Mouse (Mus musculus): ENCODE measurements at regions not wholly inside any gene's neighbourhood (a gene's known extent, or its start where the extent isn't known, plus 50 kb on each side); places are given as distances from the start of the nearest gene placed in this dataset.

DNA sequence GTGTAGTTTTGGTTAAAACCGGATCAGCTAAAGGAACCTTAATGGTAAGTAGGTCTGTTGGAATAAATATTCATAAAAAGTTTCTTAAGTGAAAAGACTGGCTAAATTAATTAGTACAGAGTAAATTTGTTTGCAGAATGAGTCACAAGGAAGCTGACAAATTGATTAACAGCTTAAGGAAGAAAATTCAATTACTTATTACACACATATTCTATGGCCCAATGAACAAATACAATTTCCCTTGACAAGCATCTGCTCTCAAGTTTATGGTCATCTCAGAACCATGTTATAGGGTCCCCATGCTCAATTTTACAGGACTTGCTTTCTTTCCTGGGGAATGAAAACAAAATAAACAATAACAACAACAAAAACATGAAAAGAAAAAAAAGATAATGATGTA is 231.4 kb upstream of the Frg1 start:
- no peak for DNase-seq (ENCODE audit: low read depth, low spot score)

DNA sequence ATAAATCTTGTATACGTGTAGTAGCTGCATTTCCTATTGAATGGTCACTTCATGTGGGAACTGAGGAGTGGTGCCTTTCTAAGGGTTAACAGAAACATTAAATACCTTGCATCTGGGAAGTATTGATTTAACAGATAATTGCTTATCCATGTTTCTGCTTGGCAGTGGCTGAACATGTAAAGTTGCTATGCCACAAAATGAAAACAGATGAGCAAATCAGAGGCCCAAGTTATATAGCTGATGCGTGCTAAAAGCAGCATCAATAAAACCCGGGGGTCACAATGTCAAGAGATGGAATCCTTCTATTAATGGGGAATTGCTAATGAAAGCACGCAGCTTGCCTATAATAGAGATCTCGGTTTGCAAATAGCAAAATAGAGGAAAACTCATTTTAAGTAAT is 227.8 kb upstream of the Frg1 start:
- DNase-seq (ENCODE audit: low read depth, low spot score) = no peak

GRCm38 (mm10) chr8:41623841-41624240 is 207.0 kb upstream of the Frg1 start:
- no peak for DNase-seq (ENCODE audit: low read depth, low spot score)

DNA sequence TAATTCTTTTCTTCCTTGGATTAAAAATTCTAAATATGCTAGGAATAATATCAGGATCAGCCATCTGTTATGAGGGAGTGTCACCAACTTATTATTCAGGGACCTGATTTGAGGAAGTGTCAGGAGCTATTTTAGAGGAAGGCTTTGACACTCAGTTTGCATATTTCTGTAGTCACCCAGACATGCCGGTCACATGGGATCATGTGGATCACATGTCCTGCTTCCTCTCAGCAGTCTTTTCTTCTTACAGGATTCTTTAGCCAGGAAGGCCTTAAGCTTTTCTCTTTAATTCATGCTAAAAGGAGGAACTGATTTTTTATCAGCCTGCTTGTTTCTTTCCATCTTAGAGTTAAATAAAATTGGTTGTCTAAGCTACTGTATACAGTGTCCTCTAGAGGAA is 183.4 kb upstream of the Frg1 start:
- no peak for DNase-seq (ENCODE audit: low read depth, low spot score)

DNA sequence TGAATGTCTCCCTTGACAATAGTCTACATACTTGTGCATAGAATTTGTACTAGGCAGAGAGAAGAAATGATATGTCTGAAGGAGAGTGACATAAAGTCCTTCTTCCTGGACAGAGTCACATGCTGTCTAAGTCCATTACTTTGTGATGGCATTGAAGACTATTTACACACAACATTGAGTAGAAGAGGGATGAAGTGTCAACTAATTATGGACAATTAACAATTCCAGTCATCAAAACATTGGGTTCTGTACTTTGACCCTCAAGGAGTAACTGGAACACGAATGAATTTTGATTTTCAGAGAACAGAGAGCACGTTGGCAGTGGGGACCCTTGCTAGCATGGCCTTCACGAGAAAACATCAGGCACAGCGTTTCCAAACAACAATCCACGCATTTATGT is 177.6 kb upstream of the Frg1 start:
- no peak for DNase-seq (ENCODE audit: low read depth, low spot score)

DNA sequence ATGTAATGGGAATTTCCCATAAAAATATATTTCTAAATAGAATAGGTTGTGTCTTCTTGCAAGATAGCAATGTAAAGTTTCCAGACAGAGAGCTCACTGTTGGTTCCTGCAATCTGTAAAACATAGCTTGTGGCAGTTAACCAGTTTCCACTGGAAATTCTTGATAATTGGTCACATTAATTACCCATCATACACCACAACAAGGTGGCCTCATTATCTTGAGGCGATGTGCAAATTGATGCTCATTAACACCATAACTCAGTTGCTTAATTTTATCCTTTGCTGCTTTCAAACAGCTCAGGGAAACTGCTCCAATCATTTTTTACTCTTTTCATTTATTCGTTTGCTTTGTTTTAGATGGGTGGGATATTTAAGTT is 176.8 kb upstream of the Frg1 start:
- DNase-seq (ENCODE audit: low read depth, low spot score) = no peak

DNA sequence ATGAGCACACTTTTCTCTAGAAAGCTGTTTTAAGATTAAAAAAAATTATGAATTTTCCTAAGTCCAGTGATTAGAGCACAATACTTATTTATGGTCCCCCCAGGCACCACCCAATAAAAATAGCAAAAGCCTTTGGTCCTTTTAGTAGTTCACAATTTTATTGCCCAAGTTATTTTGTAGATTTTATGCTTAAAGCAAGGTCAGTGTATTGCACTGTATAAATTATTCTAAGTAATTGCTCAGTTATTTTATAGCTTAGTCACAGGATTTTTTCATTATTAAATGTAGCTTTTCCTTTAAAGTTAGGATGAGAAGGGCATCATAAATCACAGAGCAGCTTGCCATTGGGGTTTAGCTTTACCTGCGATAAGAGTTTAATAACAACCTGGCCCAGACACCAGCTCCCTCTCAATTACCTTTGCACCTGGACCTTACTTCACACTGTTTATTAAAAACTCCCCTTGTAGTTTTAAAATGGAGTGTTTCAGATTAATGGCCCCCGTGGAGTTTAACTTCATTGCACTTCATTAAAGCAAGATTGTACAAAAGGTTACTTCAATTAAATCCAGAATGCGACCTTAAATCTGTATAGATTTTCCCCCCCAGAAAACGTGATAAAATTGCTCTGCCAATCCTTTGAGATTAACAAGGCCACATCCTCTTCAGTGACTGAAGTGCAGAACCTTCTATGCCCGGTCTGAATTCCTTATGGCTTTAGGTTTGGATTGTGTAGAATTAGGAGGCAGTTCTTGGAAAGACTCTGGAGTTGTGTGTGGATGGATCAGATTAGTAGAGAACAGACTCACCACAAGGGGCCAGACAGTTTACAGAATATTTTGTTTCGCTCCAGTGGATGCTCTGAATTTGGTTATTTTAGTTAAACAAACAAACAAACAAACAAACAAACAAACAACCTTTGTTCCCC is 176.1 kb upstream of the Frg1 start:
- no peak for DNase-seq (ENCODE audit: low read depth, low spot score)

DNA sequence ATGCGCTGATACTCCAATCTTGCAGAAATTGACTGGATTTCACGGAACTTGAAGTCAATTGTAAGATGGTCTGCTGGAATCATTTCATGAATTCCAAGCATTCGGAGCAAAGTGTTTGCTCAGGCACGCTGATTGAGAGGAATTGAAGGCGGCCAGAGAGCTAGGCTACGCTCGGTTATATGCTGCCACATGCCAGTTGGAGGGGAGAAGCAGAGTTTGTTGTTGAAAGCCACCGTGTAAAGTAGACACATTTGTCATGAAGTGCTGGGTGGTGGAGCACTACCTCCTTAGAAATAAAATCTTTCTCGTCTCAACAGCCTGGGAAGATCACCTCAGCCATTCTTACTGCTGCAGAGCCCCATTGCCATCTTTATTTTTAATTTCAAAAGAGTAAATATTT is 175.3 kb upstream of the Frg1 start:
- no peak for DNase-seq (ENCODE audit: low read depth, low spot score)

- DNase-seq (ENCODE audit: low read depth, low spot score) = no peak
Measured at GRCm38 (mm10) chr8:41588157-41588556, 171.3 kb upstream of the Frg1 start.

GRCm38 (mm10) chr8:41573027-41573885 is 156.4 kb upstream of the Frg1 start:
- peak; percentile 4 for DNase-seq (ENCODE audit: low read depth, low spot score)

DNA sequence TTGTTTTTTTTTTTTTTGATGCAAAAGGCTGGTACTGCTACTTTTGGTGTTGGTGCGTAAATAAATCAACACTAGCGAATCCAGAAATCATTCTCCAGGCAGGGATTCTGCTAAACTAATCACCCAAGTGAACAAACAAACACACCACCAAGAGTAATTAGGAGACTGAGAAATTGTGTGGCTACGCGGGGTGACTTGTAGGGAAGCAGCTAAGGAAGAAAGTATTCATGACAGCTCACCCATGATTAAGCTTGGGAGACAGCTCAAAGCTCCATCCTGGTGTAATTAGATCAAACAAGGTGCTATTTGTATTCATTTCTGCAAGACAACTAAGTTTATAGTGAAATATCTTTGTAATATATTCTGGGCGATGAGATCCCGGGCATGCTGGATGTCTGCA is 153.7 kb upstream of the Frg1 start:
- DNase-seq (ENCODE audit: low read depth, low spot score) = no peak

DNA sequence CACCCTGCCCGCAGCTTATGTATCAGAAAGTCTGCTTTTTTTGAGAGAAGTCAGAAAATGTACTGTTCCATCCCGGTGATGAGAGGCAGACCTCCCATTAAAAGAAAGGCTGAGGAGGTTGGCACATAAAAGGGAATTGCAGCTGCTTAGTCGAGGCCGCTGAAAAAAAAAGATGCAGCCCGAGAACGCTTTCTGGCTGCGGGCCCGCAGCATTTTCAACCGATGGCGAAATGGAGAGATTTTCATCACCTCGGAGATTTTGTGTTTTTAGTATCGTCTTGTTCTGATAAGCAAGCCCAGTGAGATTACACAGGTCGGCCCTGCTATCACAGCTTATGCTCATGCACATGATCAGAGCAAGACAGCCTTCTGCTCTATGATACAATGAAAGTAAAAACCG is 145.1 kb upstream of the Frg1 start:
- DNase-seq (ENCODE audit: low read depth, low spot score) = no peak

DNA sequence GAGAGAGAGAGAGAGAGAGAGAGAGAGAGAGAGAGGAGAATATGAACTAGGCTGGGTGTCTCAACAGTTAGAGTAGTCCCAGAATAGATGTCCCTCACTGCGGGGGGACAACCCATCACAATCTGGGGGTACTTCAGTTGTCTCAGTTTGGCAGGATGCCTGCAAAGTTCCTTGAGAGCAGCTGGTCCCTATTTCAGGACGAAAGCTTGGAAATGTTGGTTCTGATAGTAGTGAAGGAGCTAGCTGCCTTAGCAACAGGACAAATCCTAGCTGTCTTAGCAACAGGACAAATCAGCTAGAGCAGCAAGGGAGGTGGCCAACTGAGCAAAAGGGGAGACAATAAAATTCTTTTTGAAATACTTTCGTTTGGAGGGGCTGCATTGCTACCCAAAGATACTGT is 139.9 kb upstream of the Frg1 start:
- no peak for DNase-seq (ENCODE audit: low read depth, low spot score)

DNA sequence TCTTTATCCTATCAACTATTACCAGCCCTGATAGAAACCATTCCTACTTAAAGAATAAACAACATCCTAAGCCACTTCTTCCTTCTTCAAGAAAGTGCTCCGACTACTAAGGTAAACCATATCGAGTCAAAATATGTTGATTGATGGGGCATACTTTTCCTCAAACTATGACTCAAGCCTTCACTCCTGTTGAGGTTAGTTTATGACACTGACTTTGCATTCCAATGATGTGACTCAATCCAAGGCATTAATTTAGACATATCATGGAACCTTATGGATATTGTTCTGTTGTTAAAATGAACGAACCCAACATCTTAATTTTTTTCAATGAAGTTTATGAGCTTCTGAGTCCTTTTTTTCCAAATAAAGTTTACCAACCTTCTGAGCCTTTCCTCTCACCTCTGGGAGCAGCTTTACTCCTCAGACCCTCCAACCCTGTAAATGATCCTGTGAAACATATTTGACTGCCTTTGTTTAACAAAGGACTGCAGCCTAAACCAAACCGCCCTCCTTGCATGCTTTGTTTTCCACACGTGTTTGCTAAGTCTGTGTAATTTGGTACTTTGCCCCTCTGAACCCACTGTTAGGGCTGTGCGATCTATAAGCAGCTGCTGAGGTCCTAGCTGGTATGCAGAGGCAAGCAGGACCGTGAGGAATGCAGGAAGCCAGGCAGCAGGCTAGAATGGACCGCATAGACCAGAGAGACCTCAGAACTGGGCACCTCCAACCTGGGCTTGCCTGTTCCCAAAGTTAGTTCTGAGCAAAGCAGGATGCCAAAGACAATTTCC is 136.1 kb upstream of the Frg1 start:
- DNase-seq (ENCODE audit: low read depth, low spot score) = no peak

DNA sequence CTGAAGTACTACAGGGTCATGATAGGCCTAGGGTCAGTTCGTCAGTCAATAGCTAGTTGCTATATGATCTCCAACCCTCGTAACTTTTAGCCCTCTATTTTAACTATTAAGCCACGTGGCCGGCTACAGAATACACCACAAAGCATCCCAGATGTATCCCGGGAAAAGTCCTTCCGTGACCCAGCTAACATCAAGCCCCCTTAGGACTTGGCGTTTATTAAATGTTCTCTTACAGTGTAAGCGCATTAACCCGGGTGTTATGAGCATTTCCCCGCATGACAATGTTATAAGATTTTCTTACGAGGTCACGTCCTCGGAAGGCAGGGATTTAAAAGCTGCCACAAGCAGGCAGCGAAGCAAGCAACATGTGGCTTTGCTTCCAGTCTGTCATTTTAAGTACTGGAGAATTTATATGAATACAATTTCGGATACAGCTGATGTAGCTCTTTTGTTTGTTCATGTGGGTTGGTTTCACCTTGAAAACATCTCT is 135.1 kb upstream of the Frg1 start:
- DNase-seq (ENCODE audit: low read depth, low spot score) = no peak

DNA sequence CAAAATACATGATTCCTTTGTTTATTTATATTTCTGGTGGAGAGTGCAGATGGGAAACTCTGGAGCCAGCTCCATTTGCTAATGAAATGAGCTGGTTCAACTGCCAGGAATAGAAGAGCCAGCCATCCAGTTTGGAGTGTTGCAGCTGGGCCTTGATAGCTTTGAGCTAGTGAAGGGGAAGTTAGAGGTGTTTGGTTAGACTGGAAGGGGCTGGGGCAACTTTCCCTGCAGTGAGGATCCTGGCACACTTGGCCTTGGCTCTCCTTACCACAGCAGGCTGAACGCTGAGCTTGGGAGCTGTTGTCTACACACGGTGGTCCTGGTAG is 133.2 kb upstream of the Frg1 start:
- DNase-seq (ENCODE audit: low read depth, low spot score) = no peak

DNA sequence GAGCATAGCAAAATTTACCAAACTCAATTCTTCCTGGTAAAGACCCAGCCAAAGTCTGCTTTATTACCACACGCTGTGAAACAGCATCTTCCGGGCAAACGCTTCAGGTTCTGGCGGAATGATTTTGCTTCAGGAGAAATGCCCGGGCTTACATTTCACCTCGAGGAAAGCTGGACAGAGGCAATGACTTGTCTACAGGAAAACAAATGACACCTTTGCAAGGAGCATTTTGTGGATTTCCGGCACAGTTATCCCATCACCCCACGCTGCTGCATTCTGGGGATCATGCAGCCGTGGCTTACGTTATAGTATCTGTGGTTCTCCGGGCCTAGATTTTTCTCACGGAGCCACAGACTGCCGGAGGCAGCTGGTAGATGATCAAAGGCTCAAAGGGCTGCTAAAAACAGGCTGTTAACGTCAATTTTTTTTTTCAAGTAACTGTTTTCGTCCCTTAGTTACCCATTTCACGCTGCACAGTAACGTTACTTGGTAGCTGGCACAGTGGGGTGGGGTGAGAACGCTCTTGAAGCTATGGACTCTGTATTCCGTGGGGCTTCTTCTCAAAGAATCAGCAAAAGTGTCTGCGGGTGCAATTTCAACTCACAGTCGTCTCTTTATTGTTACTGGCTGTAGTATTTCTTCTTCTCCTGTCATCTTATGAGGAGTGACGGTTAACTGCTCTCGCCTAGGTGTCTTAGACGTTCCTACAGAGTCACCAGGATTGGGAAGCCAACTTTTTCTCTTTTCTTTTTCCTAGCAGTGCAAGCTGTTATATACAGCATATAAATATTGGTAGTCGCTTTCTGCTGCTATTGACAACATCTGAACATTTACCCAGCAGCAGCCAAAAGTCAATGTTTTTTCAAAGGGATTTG is 132.6 kb upstream of the Frg1 start:
- no peak for DNase-seq (ENCODE audit: low read depth, low spot score)

- no peak for DNase-seq (ENCODE audit: low read depth, low spot score)
Measured at GRCm38 (mm10) chr8:41547730-41548368, 131.0 kb upstream of the Frg1 start.

GRCm38 (mm10) chr8:41532212-41532611 is 115.3 kb upstream of the Frg1 start:
- no peak for DNase-seq (ENCODE audit: low read depth, low spot score)

GRCm38 (mm10) chr8:41529581-41529980 is 112.7 kb upstream of the Frg1 start:
- DNase-seq (ENCODE audit: low read depth, low spot score) = no peak

DNA sequence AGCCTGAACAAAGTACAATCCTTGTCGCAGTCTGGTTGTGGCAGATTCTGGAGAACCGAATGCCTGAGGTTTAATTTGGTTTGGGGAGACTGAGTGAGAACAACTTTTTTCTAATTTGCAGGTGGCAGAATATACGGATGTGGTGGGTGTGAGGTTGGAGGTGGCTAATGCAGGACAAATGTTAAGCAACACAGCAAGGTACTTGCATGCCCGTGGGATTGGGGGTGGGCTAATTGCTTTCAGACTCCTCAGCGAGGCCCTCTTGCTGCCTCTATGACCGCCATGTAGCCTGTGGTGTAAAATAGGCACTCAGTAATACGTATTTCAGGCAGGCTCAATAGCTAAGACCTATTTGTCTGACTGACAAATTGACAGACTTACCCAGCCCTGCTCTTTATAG is 109.4 kb upstream of the Frg1 start:
- DNase-seq (ENCODE audit: low read depth, low spot score) = no peak

All from CD4-positive, CD25-positive, alpha-beta regulatory T cell, adult 2 months (primary cell).